Mouse (Mus musculus) kidney, adult 2 months (tissue): ENCODE results near the gene Hs3st1.

ENCODE experiments used
- CTCF ChIP-seq: fragments of 200-500 bp; conservative IDR thresholded peaks from 2 replicates; pipeline ENCODE4 v1.5.1; 2011; ENCODE audit warnings: low read depth, mild to moderate bottlenecking, control low read depth, low read length, moderate library complexity, mixed read lengths; ENCODE audit not compliant: insufficient read depth, insufficient read length
- POLR2A ChIP-seq: fragments of 200-500 bp; IDR thresholded peaks from one replicate; pipeline ENCODE4 v1.6.1; 2011; ENCODE audit warnings: low read depth, low read length, control low read depth

GRCm38 (mm10) chr5:39637874-39638273 lies 117.4 kb downstream of the Hs3st1 start:
- TF ChIP-seq POLR2A (no peak), CTCF (no peak)
